Mouse (Mus musculus) left cerebral cortex, postnatal 4 days (tissue): Measurements from ENCODE around the gene Capn8. TPM values are rescaled to one million over a fixed set of nuclear protein-coding genes. Genes with fewer than 3 reads are reported as not detected.

Experiments used
- DNase-seq: peaks from one replicate; pipeline ENCODE4 v3.0.0-alpha.2; 2022
- intact Hi-C: fragments of 180-260 bp; cut with DNase I; formaldehyde crosslinking; loops from one replicate; pipeline ENCODE4 v1.15.1; 2025
- total RNA-seq, 2 experiments: library from RNA; stranded (reverse); gene quantifications; 2 replicates each; pipeline ENCODE4 v1.2.3; 2021

The Capn8 gene
- not detected for total RNA-seq

GRCm38 (mm10) chr1:182564408-182565120 lies at the start of gene Capn8:
TSS of gene Capn8 (plus strand) at chr1:182565007.
- no peak for DNase-seq
- intact Hi-C loops, result loop anchor here (5.0 to 10.0 kb wide), 2 partner anchors 393 to 670 kb away; no protein-coding TSS in a partner anchor

GRCm38 (mm10) chr1:182516758-182517676 lies 47.8 kb upstream of the Capn8 start, which contains the start of gene Capn2:
TSS of gene Capn2 (minus strand) at chr1:182517608.
- intact Hi-C loops, result no loop called here

GRCm38 (mm10) chr1:182517677-182518011 lies 47.2 kb upstream of the Capn8 start:
- intact Hi-C loops, result no loop called here
- DNase-seq, result no peak

More at GRCm38 (mm10) chr1:182516758-182517676, 47.8 kb upstream of the Capn8 start, which contains the start of gene Capn2:
- peak; percentile 85 for DNase-seq

GRCm38 (mm10) chr1:182518143-182518680 lies 46.6 kb upstream of the Capn8 start:
- DNase-seq, result no peak
- intact Hi-C loops, result no loop called here

- intact Hi-C loops, result no loop called here
- no peak for DNase-seq
Measured at GRCm38 (mm10) chr1:182518811-182519210, 46.0 kb upstream of the Capn8 start.

- intact Hi-C loops, result no loop called here
- DNase-seq, result no peak
Measured at GRCm38 (mm10) chr1:182519341-182519740, 45.5 kb upstream of the Capn8 start.

DNA sequence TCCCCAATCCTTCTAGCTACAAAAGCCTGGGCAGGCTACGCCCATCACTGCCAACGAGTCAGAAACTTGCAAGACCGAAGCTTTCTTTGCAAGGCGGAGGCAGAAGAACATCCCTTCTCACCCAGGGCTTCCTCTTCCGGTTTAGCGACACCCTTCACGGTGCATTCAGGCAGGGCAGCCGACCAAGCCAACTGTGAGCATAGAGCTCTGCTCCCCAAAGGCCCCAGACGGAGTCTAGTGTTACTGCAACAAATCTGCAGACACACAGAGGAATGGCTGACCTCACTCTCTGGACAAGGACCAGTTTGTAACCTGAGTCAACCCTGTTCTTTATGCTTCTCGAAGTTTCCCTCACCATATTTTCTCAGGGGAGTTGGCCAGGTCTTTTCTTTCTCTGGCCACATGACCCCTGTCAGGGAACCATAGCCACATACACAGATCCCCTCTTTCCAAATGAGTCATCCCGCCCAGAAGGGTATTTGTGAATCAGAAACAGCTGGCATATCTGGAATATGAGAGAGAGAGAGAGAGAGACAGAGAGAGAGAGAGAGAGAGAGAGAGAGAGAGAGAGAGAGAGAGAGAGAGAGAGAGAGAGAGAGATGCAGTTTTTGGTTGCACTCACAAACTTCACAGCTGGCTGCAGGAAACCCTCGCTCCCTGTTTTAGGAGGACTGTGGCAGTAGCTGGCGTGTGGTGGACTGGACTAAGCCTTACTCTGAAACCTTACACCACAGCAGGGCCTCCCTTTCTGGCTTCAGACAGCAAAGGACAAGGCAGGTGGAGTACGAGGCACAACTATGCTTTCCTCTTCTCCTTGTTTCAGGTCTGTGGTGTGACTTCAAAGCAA lies 44.5 kb upstream of the Capn8 start:
- DNase-seq, result peak; percentile 31
- intact Hi-C loops, result no loop called here

DNA sequence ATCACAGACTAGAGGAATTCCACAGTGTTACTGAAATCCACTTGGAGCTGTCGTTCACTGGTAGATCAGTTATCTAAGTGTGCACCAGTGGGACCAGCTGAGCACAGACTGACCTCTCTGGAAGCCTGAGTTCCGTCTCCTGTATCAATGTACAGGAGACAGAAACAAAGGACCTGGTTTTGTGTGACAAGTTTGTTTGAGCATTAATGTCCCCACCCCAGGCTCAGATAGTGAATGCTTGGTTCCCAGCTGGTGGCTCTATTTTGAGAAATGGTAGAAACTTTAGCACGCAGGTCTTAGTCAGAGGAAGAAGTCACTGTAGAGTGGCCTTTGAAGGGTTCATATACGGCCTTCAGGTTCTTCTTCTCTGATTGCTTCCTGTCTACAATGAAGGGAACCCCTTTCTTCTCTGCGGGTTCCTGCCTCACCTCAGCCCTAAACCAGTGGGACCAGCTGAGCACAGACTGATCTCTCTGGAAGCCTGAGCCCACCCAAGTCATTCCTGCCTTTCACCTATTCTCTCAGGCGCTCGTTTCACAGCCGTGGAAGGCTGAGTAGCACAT lies 43.8 kb upstream of the Capn8 start:
- intact Hi-C loops, result no loop called here
- DNase-seq, result no peak

DNA sequence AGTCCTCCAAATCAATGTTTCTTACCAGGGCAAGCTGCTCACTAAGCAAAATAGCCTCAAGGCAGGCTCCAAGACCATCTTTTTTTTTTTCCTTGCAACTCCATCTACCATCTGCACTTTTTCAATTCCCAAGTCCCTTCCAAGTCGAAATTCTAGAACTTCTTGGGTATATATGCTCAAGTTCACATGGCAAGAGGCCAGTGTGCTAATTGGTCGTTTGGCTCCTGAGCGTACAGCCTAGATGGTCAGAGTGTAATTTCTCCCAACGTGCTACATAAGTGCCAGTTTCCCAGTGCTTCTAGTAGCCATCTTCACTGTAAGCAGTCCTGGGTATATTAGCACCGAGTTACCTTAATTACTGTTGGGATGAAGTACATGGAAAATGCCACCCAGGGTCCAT lies 41.8 kb upstream of the Capn8 start:
- DNase-seq, result no peak
- intact Hi-C loops, result no loop called here

GRCm38 (mm10) chr1:182523692-182524091 lies 41.1 kb upstream of the Capn8 start:
- intact Hi-C loops, result no loop called here
- DNase-seq, result no peak

- intact Hi-C loops, result no loop called here
- no peak for DNase-seq
Measured at GRCm38 (mm10) chr1:182525601-182526000, 39.2 kb upstream of the Capn8 start.

- no peak for DNase-seq
- intact Hi-C loops, result no loop called here
Measured at GRCm38 (mm10) chr1:182527261-182527766, 37.5 kb upstream of the Capn8 start.

GRCm38 (mm10) chr1:182527921-182528858 lies 36.6 kb upstream of the Capn8 start:
- intact Hi-C loops, result no loop called here
- DNase-seq, result no peak

DNA sequence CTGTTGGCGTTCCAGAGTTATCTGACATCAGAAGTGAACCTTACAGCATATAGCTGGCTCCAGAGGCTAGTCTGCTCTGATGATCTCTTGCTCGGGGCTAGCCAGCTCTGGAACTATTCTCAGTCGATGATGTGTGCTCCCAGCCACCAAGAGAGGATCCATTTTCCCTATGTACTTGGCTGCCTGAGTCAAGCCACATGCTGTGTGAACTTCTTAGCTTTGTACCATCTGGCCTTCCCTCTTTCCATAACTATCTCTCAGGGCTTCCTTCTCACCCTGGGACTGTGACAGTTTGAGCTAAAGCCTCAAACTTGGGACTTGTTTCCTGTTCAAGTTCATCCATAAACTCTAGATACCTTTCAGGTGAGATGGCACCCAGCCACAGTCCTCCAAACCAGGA lies 31.2 kb upstream of the Capn8 start:
- no peak for DNase-seq
- intact Hi-C loops, result loop anchor here (10.0 kb wide), 1 partner anchor 409 kb away; the partner anchor contains the start of gene Srp9

DNA sequence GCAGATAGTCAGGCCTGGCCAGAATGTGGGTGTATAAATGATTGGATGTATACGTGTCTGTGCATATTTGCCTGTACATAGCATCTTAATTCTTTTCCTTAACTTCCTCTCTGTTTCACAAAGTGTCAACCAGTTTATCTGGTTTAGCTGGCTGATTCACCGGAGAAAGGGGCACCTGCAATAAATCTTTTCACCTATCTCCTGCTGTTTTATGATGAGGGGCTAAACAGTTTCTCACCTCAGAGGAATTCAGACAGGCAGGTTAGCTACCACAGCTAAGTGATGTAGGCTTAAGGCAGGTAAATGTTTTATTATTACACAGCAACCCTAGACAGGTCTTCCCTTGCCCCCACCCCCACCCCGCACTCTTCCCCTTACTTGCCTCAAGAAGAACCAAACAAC lies 29.7 kb upstream of the Capn8 start:
- intact Hi-C loops, result loop anchor here (10.0 kb wide), 1 partner anchor 410 kb away; the partner anchor contains the start of gene Srp9
- DNase-seq, result no peak

- intact Hi-C loops, result loop anchor here (10.0 kb wide), 1 partner anchor 414 kb away; the partner anchor contains the start of gene Srp9
- peak; percentile 74 for DNase-seq
Measured at GRCm38 (mm10) chr1:182539023-182539940, 25.5 kb upstream of the Capn8 start.

GRCm38 (mm10) chr1:182542110-182542509 lies 22.7 kb upstream of the Capn8 start:
- DNase-seq, result no peak
- intact Hi-C loops, result no loop called here

DNA sequence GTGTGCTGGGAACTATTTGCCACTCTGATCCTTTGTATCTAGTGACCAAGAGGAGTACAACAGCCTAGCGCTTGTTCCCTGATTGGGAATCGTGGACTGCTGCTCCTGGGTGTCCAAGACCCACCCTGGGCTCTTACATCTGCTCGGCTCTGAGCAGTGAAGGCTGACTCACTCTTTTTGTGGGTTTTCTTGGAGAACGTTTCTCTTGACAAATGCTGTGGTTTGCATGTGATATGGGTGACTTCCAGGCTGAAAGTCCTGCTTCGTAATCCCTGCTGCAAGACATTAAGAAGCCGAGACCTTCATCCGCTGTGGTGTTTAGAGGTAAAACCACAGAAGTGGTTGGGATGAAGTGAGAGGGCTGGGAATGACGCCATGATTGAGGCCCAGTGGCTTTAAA lies 21.7 kb upstream of the Capn8 start:
- intact Hi-C loops, result no loop called here
- no peak for DNase-seq
